Mouse (Mus musculus): ENCODE measurements around the gene Six1. TPM values are rescaled to one million over a fixed set of nuclear protein-coding genes. Genes with fewer than 3 reads are reported as not detected.
"Not testable (repeated sequence)": the region's sequence is repeated elsewhere in the genome, so short reads cannot be mapped to it uniquely, and the experiment has no call there.

The Six1 gene
- total RNA-seq, 2 experiments from 2014 or later, result 0.15 to 0.26 TPM

- no peak for DNase-seq (ENCODE audit: extremely low spot score in 1 of 2, low spot score in 2 of 2)
- intact Hi-C loops (cut with DNase I), result loop anchor here (5.0 kb wide), 1 partner anchor 188 kb away; no protein-coding TSS in a partner anchor
Measured at GRCm38 (mm10) chr12:73039939-73040562, 13.6 kb downstream of the Six1 start.

GRCm38 (mm10) chr12:73038992-73039938 lies 14.4 kb downstream of the Six1 start:
- intact Hi-C loops (cut with DNase I), result no loop called here
- DNase-seq (ENCODE audit: extremely low spot score in 1 of 2, low spot score in 2 of 2), result no peak

- intact Hi-C loops (cut with DNase I), result no loop called here
- no peak for DNase-seq (ENCODE audit: extremely low spot score in 1 of 2, low spot score in 2 of 2)
Measured at GRCm38 (mm10) chr12:73038441-73038991, 15.2 kb downstream of the Six1 start.

- intact Hi-C loops (cut with DNase I), result loop anchor here (2.0 kb wide), 1 partner anchor 89 kb away; no protein-coding TSS in a partner anchor
- DNase-seq (ENCODE audit: extremely low spot score in 1 of 2, low spot score in 2 of 2), result no peak
Measured at GRCm38 (mm10) chr12:73037385-73038160, 16.1 kb downstream of the Six1 start.

GRCm38 (mm10) chr12:73034901-73035895 lies 18.5 kb downstream of the Six1 start:
- intact Hi-C loops (cut with DNase I), result no loop called here
- no peak for DNase-seq (ENCODE audit: extremely low spot score in 1 of 2, low spot score in 2 of 2)

- intact Hi-C loops (cut with DNase I), result no loop called here
- no peak for DNase-seq (ENCODE audit: extremely low spot score in 1 of 2, low spot score in 2 of 2)
Measured at GRCm38 (mm10) chr12:73032665-73033064, 21.0 kb downstream of the Six1 start.

GRCm38 (mm10) chr12:73031315-73031714 lies 22.4 kb downstream of the Six1 start:
- no peak for DNase-seq (ENCODE audit: extremely low spot score in 1 of 2, low spot score in 2 of 2)

GRCm38 (mm10) chr12:73025490-73025889 lies 28.2 kb downstream of the Six1 start:
- intact Hi-C loops (cut with DNase I), result no loop called here
- peak in 1 of 2 experiments; percentile 32 for DNase-seq (ENCODE audit: extremely low spot score in 1 of 2, low spot score in 2 of 2)

More at GRCm38 (mm10) chr12:73031315-73031714, 22.4 kb downstream of the Six1 start:
- intact Hi-C loops (cut with DNase I), result no loop called here

- DNase-seq (ENCODE audit: extremely low spot score in 1 of 2, low spot score in 2 of 2), result peak; percentile 60 to 73
- intact Hi-C loops (cut with DNase I), result loop anchor here (1.0 kb wide), 1 partner anchor 496 kb away; no protein-coding TSS in a partner anchor
Measured at GRCm38 (mm10) chr12:73020941-73021340, 32.7 kb downstream of the Six1 start.

GRCm38 (mm10) chr12:73020422-73020821 lies 33.3 kb downstream of the Six1 start:
- no peak for DNase-seq (ENCODE audit: extremely low spot score in 1 of 2, low spot score in 2 of 2)
- intact Hi-C loops (cut with DNase I), result no loop called here

GRCm38 (mm10) chr12:73018838-73019237 lies 34.8 kb downstream of the Six1 start:
- no peak for DNase-seq (ENCODE audit: extremely low spot score in 1 of 2, low spot score in 2 of 2)
- intact Hi-C loops (cut with DNase I), result no loop called here

- no peak for DNase-seq (ENCODE audit: extremely low spot score in 1 of 2, low spot score in 2 of 2)
- intact Hi-C loops (cut with DNase I), result no loop called here
Measured at GRCm38 (mm10) chr12:73016171-73016570, 37.5 kb downstream of the Six1 start.

- intact Hi-C loops (cut with DNase I), result no loop called here
- no peak for DNase-seq (ENCODE audit: extremely low spot score in 1 of 2, low spot score in 2 of 2)
Measured at GRCm38 (mm10) chr12:73014311-73014710, 39.4 kb downstream of the Six1 start.

- intact Hi-C loops (cut with DNase I), result no loop called here
- DNase-seq (ENCODE audit: extremely low spot score in 1 of 2, low spot score in 2 of 2), result no peak
Measured at GRCm38 (mm10) chr12:73012824-73013223, 40.9 kb downstream of the Six1 start.

- DNase-seq (ENCODE audit: extremely low spot score in 1 of 2, low spot score in 2 of 2), result peak in 1 of 2 experiments; percentile 24
- intact Hi-C loops (cut with DNase I), result no loop called here
Measured at GRCm38 (mm10) chr12:73012136-73012785, 41.4 kb downstream of the Six1 start.

GRCm38 (mm10) chr12:73002903-73003302 lies 50.8 kb downstream of the Six1 start:
- intact Hi-C loops (cut with DNase I); DNase-seq (ENCODE audit: extremely low spot score in 1 of 2, low spot score in 2 of 2): not testable (repeated sequence)

GRCm38 (mm10) chr12:73002281-73002680 lies 51.4 kb downstream of the Six1 start:
- peak in 1 of 2 experiments; percentile 52 for DNase-seq (ENCODE audit: extremely low spot score in 1 of 2, low spot score in 2 of 2)
- intact Hi-C loops (cut with DNase I), result not testable (repeated sequence)

Measured in left cerebral cortex, postnatal 10 days (tissue).